Mouse (Mus musculus) bone marrow, adult 2 months (tissue): ENCODE measurements at regions not wholly inside any gene's neighbourhood (a gene's known extent, or its start where the extent isn't known, plus 50 kb on each side); places are given as distances from the start of the nearest gene placed in this dataset.

Source experiments
- CTCF ChIP-seq: fragments of 200-500 bp; IDR thresholded peaks from 2 replicates; pipeline ENCODE4 v1.5.1; 2011; ENCODE audit warnings: low read length, control low read depth; ENCODE audit not compliant: control insufficient read depth, insufficient read depth
- POLR2A ChIP-seq: fragments of 200-500 bp; IDR thresholded peaks from 2 replicates; pipeline ENCODE4 v1.6.1; 2011; ENCODE audit warnings: low read depth, mild to moderate bottlenecking, control low read depth, low read length, borderline replicate concordance; ENCODE audit not compliant: control insufficient read depth

GRCm38 (mm10) chr7:71831790-71832525 is 474.4 kb downstream of the Mctp2 start:
- TF ChIP-seq CTCF (no peak), POLR2A (no peak)
